Mouse (Mus musculus) kidney, embryonic 14.5 days (tissue): ENCODE results near the gene Gm27029. TPM values are rescaled to one million over a fixed set of nuclear protein-coding genes. Genes with fewer than 3 reads are reported as not detected.
"Not testable (repeated sequence)": the region's sequence is repeated elsewhere in the genome, so short reads cannot be mapped to it uniquely, and the experiment has no call there.

Source experiments
- ATAC-seq: fragments of 200-750 bp; cut with Nextera tagmentation; 2 replicates; pipeline ENCODE4 v1.8.0; 2017; ENCODE audit warnings: moderate number of reproducible peaks, mild to moderate bottlenecking, moderate TSS enrichment, moderate library complexity; ENCODE audit not compliant: low FRiP score, low TSS enrichment
- H3K27ac ChIP-seq: fragments of 300-500 bp; sonication (generic); 2 replicates; pipeline ENCODE4 v1.5.1; 2014; ENCODE audit warnings: low read depth, mild to moderate bottlenecking, low read length, moderate library complexity, mixed read lengths
- H3K27me3 ChIP-seq: fragments of 300-500 bp; sonication (generic); 2 replicates; pipeline ENCODE4 v1.6.1; 2014; ENCODE audit warnings: mild to moderate bottlenecking, low read length; ENCODE audit not compliant: control insufficient read depth, insufficient read depth
- H3K36me3 ChIP-seq: fragments of 300-500 bp; sonication (generic); 2 replicates; pipeline ENCODE4 v1.6.1; 2014; ENCODE audit warnings: low read length, mixed read lengths; ENCODE audit not compliant: control insufficient read depth, insufficient read depth
- H3K4me1 ChIP-seq: fragments of 300-500 bp; sonication (generic); 2 replicates; pipeline ENCODE4 v1.6.1; 2014; ENCODE audit warnings: low read length, mixed read lengths; ENCODE audit not compliant: control insufficient read depth, insufficient read depth
- H3K4me2 ChIP-seq: fragments of 300-500 bp; sonication (generic); replicated peaks from 2 replicates; pipeline ENCODE4 v1.6.1; 2014; ENCODE audit warnings: low read depth, mild to moderate bottlenecking, low read length
- H3K4me3 ChIP-seq: fragments of 300-500 bp; sonication (generic); 2 replicates; pipeline ENCODE4 v1.5.1; 2014; ENCODE audit warnings: mild to moderate bottlenecking, low read length
- H3K9ac ChIP-seq: fragments of 300-500 bp; sonication (generic); 2 replicates; pipeline ENCODE4 v1.6.1; 2014; ENCODE audit warnings: low read depth, mild to moderate bottlenecking, low read length, moderate library complexity
- H3K9me3 ChIP-seq: fragments of 300-500 bp; sonication (generic); 2 replicates; pipeline ENCODE4 v1.6.1; 2016; ENCODE audit warnings: low read length; ENCODE audit not compliant: control insufficient read depth
- WGBS: fragments of 180-500 bp; shearing (Covaris S2); extraction: QIAGEN DNeasy Blood & Tissue Kit; methylation state at CpG from one replicate; pipeline ENCODE4 v1.1.7; 2014; 5-methylcytosine and 5-hydroxymethylcytosine counted together
- polyA plus RNA-seq: library from polyadenylated mRNA; unstranded; fragments of >200 nt; fragmentation: Nextera tagmentation; extraction: Ambion mirVana; gene quantifications from 2 replicates; pipeline ENCODE4 v1.2.1, GENCODE M21; 2014

The Gm27029 gene
- polyA plus RNA-seq, 1 experiment from 2014 or later = 11.5 TPM

DNA sequence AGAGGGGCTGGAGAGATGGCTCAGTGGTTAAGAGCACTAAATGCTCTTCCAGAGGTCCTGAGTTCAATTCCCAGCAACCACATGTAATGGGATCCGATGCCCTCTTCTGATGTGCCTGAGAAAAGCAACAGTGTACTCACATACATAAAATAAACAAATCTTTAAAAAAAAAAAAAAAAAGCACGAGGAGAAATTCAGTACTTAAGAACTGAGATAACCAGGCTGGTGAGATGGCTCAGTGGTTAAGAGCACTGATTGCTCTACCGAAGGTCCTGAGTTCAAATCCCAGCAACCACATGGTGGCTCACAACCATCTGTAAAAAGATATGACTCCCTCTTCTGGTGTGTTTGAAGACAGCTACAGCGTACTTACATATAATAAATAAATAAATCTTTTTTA, 25.0 kb upstream of the Gm27029 start:
- not testable (repeated sequence) for H3K27ac ChIP-seq, ATAC-seq, H3K4me1 ChIP-seq, H3K9ac ChIP-seq, H3K4me2 ChIP-seq, H3K9me3 ChIP-seq, H3K27me3 ChIP-seq, H3K4me3 ChIP-seq
- peaks cover 14% of the 10 kb centered on the region for H3K36me3 ChIP-seq
- WGBS = 86% methylated on average over 4 of the region's 4 CpGs

DNA sequence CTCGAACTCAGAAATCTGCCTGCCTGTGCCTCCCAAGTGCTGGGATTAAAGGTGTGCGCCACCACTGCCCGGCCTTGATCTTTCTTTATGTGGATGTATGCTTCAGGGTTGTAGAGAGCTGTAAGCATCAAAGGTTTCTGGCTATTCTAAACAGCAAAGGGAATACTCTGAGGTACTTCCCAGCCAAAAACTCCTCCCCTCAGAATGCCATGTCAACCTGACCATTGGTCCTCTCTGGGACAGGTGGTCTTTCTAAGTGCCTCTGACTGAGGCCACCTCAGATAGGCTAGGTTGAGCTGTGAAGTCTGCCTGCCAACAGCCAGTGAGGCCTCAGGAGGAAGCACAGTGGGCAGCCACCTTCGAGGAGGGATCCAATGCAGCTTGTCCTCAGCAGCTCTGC, 24.3 kb upstream of the Gm27029 start:
- Histone ChIP-seq H3K4me2 (peak overlapping the region; percentile 45), H3K4me3 (peak overlapping the region; percentile 35), H3K9me3 (no peaks in the 10 kb centered on the region), H3K9ac (peak overlapping the region; percentile 50; the same call in 1 of the 2 replicates), H3K4me1 (peaks cover 1% of the 10 kb centered on the region; the same call in 1 of the 2 replicates), H3K27me3 (no peaks in the 10 kb centered on the region), H3K36me3 (peaks cover 21% of the 10 kb centered on the region), H3K27ac (no peak overlapping the region)
- no peak for ATAC-seq
- 91% methylated on average over 4 of the region's 4 CpGs for WGBS

- Histone ChIP-seq H3K9ac (peak within 1 kb of the TSS; percentile 50; the same call in 1 of the 2 replicates), H3K4me2 (peak within 1 kb of the TSS; percentile 45), H3K4me3 (peak within 1 kb of the TSS; percentile 35), H3K36me3 (peaks cover 27% of the 10 kb centered on the region), H3K4me1 (peaks cover 6% of the 10 kb centered on the region; the same call in 1 of the 2 replicates), H3K27ac (peak within 1 kb of the TSS; percentile 17; the same call in 1 of the 2 replicates), H3K27me3 (no peaks in the 10 kb centered on the region), H3K9me3 (no peaks in the 10 kb centered on the region)
- peak; percentile 32; the same call in 1 of the 2 replicates for ATAC-seq
- WGBS = 29% methylated on average over 10 of the region's 10 CpGs
Measured at GRCm38 (mm10) chr11:101448274-101448746, 23.7 kb upstream of the Gm27029 start, which contains the start of gene Ifi35. Gene Ifi35, plus strand, starts transcription at chr11:101448407.

GRCm38 (mm10) chr11:101447786-101448185, 23.2 kb upstream of the Gm27029 start:
- Histone ChIP-seq H3K36me3 (peaks cover 27% of the 10 kb centered on the region), H3K9ac (no peak overlapping the region), H3K9me3 (no peaks in the 10 kb centered on the region), H3K27me3 (no peaks in the 10 kb centered on the region), H3K4me1 (peaks cover 6% of the 10 kb centered on the region; the same call in 1 of the 2 replicates), H3K4me2 (no peak overlapping the region), H3K4me3 (no peak overlapping the region), H3K27ac (peak overlapping the region; percentile 17; the same call in 1 of the 2 replicates)
- ATAC-seq = no peak
- 84% methylated on average over 5 of the region's 5 CpGs for WGBS

GRCm38 (mm10) chr11:101446860-101447259, 22.3 kb upstream of the Gm27029 start:
- not testable (repeated sequence) for ATAC-seq, H3K4me3 ChIP-seq

GRCm38 (mm10) chr11:101446319-101446718, 21.7 kb upstream of the Gm27029 start:
- no peak overlapping the region for H3K27ac ChIP-seq
- WGBS = 74% methylated on average over 1 of the region's 1 CpGs
- ATAC-seq = no peak

More at GRCm38 (mm10) chr11:101446860-101447259, 22.3 kb upstream of the Gm27029 start:
- H3K9ac ChIP-seq, H3K9me3 ChIP-seq, H3K4me2 ChIP-seq, H3K27ac ChIP-seq, H3K27me3 ChIP-seq, H3K4me1 ChIP-seq: not testable (repeated sequence)
- 86% methylated on average over 8 of the region's 8 CpGs for WGBS
- peaks cover 27% of the 10 kb centered on the region for H3K36me3 ChIP-seq

DNA sequence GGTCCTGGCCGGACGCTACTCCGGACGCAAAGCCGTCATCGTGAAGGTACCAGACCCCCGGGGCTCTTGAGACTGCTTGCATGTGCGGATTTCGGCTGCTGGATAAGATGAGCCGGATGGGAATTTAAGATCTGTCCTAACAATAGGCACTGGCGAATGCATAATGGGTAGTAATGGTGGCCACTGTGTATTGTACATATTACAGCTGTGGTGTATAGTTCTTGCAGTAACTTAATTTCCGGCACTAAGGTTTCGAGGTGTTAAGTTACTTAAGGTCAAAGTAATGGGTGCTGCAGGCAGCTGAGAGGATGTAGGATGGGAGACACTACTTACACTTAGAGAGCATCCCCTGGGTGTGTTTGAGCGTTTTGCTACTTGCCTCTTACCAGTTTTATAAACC, 18.2 kb upstream of the Gm27029 start:
- H3K4me1 ChIP-seq = peaks cover 6% of the 10 kb centered on the region; the same call in 1 of the 2 replicates
- H3K9me3 ChIP-seq = no peaks in the 10 kb centered on the region
- H3K4me2 ChIP-seq = peak overlapping the region; percentile 71
- peaks cover 27% of the 10 kb centered on the region for H3K36me3 ChIP-seq
- H3K27ac ChIP-seq = peak overlapping the region; percentile 86
- H3K27me3 ChIP-seq = no peaks in the 10 kb centered on the region
- peak overlapping the region; percentile 69 for H3K4me3 ChIP-seq
- ATAC-seq = peak; percentile 5; the same call in 1 of the 2 replicates
- H3K9ac ChIP-seq = peak overlapping the region; percentile 88
- under 1% methylated on average over 14 of the region's 14 CpGs for WGBS

More at GRCm38 (mm10) chr11:101446319-101446718, 21.7 kb upstream of the Gm27029 start:
- H3K4me1 ChIP-seq = peaks cover 6% of the 10 kb centered on the region; the same call in 1 of the 2 replicates
- H3K27me3 ChIP-seq = no peaks in the 10 kb centered on the region
- peaks cover 27% of the 10 kb centered on the region for H3K36me3 ChIP-seq
- no peak overlapping the region for H3K4me3 ChIP-seq
- no peaks in the 10 kb centered on the region for H3K9me3 ChIP-seq
- H3K9ac ChIP-seq = no peak overlapping the region
- H3K4me2 ChIP-seq = no peak overlapping the region

- peak within 1 kb of the TSS; percentile 69 for H3K4me3 ChIP-seq
- H3K9ac ChIP-seq = peak within 1 kb of the TSS; percentile 88
- peak within 1 kb of the TSS; percentile 71 for H3K4me2 ChIP-seq
- peaks cover 6% of the 10 kb centered on the region; the same call in 1 of the 2 replicates for H3K4me1 ChIP-seq
- WGBS = under 1% methylated on average over 42 of the region's 42 CpGs
- H3K27me3 ChIP-seq = no peaks in the 10 kb centered on the region
- H3K36me3 ChIP-seq = peaks cover 27% of the 10 kb centered on the region
- H3K9me3 ChIP-seq = no peaks in the 10 kb centered on the region
- peak within 1 kb of the TSS; percentile 86 for H3K27ac ChIP-seq
- ATAC-seq = peak; percentile 97
Measured at GRCm38 (mm10) chr11:101442127-101442693, 17.6 kb upstream of the Gm27029 start, which contains the start of gene Rpl27. Gene Rpl27, plus strand, starts transcription at chr11:101442298.
